ENCODE assay signal across 9 mouse cellular contexts in the genomic region with DNA sequence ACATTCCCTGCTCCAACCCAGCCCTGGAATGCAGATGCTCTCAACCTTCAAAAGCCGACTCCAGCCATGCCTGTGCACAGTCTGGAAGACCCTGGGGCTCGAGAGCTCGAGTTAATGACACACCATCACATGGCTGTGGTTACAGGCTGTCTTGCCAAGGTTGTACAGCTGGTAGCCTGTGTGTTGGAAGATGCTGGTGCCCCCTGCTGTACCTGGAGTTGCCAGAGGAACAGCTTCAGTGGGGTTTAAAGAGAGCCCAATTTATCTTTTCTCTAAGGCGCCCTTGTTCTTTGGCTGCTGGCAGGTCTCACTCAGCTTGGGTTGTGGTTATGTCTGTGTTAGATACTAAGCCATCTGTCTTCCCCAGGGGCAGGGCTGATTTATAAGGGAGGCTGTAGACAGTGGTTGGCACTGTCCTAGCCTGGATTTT.
DNase-seq lines count a peak whose midpoint lies in the region; ATAC-seq and TF ChIP-seq lines count a peak whose summit lies in the region.
"Had no signal": no experiment of that assay in that cellular context is flagged by ENCODE, and none has a peak within 500 bp of the region (broad histone marks: within the 10 kb centered on the region; RNA-seq: fewer than 3 reads in every experiment).

No protein-coding gene starts in this region.

- no peaks in the 10 kb centered on the region for H3K9me3 ChIP-seq in lung, postnatal 0 days (ENCODE audit: low read length)
- H3K9me3 ChIP-seq in forebrain, embryonic 15.5 days: no peaks in the 10 kb centered on the region
- no peaks in the 10 kb centered on the region for H3K9me3 ChIP-seq in intestine, postnatal 0 days (ENCODE audit: control insufficient read depth)
- H3K9me3 ChIP-seq: liver, embryonic 13.5 days had no signal

- H3K36me3 ChIP-seq in lung, postnatal 0 days (ENCODE audit: insufficient read depth, low read length): no peaks in the 10 kb centered on the region
- no peaks in the 10 kb centered on the region for H3K36me3 ChIP-seq in forebrain, embryonic 15.5 days
- H3K36me3 ChIP-seq in intestine, postnatal 0 days (ENCODE audit: control insufficient read depth, insufficient read depth): no peaks in the 10 kb centered on the region
- H3K36me3 ChIP-seq: liver, embryonic 13.5 days had no signal

- H3K27ac ChIP-seq in lung, postnatal 0 days (ENCODE audit: low read length): no peak overlapping the region
- H3K27ac ChIP-seq in forebrain, embryonic 15.5 days (replicated peaks): 0 out of 2 replicates have a peak overlapping the region, but pooled peaks have one; percentile 22
- H3K27ac ChIP-seq in intestine, postnatal 0 days (ENCODE audit: low read depth, low read length): no peak overlapping the region
- H3K27ac ChIP-seq: liver, embryonic 13.5 days had no signal

- TF ChIP-seq EP300 in lung, postnatal 0 days (IDR thresholded peaks at IDR 0.05): no peak

- H3K27me3 ChIP-seq in lung, postnatal 0 days (replicated peaks; ENCODE audit: insufficient read depth, low read length): no peaks in the 10 kb centered on the region
- H3K27me3 ChIP-seq in forebrain, embryonic 15.5 days: no peaks in the 10 kb centered on the region
- no peaks in the 10 kb centered on the region for H3K27me3 ChIP-seq in intestine, postnatal 0 days (replicated peaks; ENCODE audit: control insufficient read depth, insufficient read depth, low read length)
- H3K27me3 ChIP-seq: liver, embryonic 13.5 days had no signal

- H3K4me2 ChIP-seq in lung, postnatal 0 days (replicated peaks; ENCODE audit: low read depth, low read length): no peak overlapping the region
- no peak overlapping the region for H3K4me2 ChIP-seq in forebrain, embryonic 15.5 days (replicated peaks)
- no peak overlapping the region for H3K4me2 ChIP-seq in intestine, postnatal 0 days (replicated peaks; ENCODE audit: low read depth)
- H3K4me2 ChIP-seq: liver, embryonic 13.5 days had no signal

- H3K9ac ChIP-seq in lung, postnatal 0 days (replicated peaks; ENCODE audit: low read depth): no peak overlapping the region
- H3K9ac ChIP-seq in forebrain, embryonic 15.5 days (replicated peaks): no peak overlapping the region
- H3K9ac ChIP-seq in intestine, postnatal 0 days (ENCODE audit: low read depth, low read length): no peak overlapping the region
- H3K9ac ChIP-seq: liver, embryonic 13.5 days had no signal

- peak; percentile 17; the same call in 1 of the 2 replicates for ATAC-seq in lung, postnatal 0 days
- peak; percentile 88 for ATAC-seq in forebrain, embryonic 15.5 days (replicated peaks)
- ATAC-seq in intestine, postnatal 0 days: no peak

- H3K4me1 ChIP-seq in lung, postnatal 0 days (ENCODE audit: insufficient read depth, low read depth, low read length): no peaks in the 10 kb centered on the region
- H3K4me1 ChIP-seq in forebrain, embryonic 15.5 days: peaks cover 8% of the 10 kb centered on the region; the same call in 1 of the 2 replicates
- no peaks in the 10 kb centered on the region for H3K4me1 ChIP-seq in intestine, postnatal 0 days (replicated peaks; ENCODE audit: control insufficient read depth, insufficient read depth, low read length)
- H3K4me1 ChIP-seq: liver, embryonic 13.5 days had no signal

- no peak overlapping the region for H3K4me3 ChIP-seq in lung, postnatal 0 days (ENCODE audit: low read depth, low read length)
- H3K4me3 ChIP-seq in forebrain, embryonic 15.5 days: no peak overlapping the region
- H3K4me3 ChIP-seq in intestine, postnatal 0 days (ENCODE audit: low read depth, low read length): no peak overlapping the region
- H3K4me3 ChIP-seq: liver, embryonic 13.5 days had no signal

- no peak for TF ChIP-seq CTCF in lung, postnatal 0 days (IDR thresholded peaks at IDR 0.05)
- TF ChIP-seq CTCF in intestine, postnatal 0 days (IDR thresholded peaks at IDR 0.05; ENCODE audit: low read depth): no peak

- DNase-seq in lung, postnatal 0 days (ENCODE audit: low spot score): no peak
- DNase-seq in lung, postnatal 36 days: no peak
- peak; percentile 30 to 33 for DNase-seq in layer of hippocampus, adult 8-10 months (ENCODE audit: low spot score in 2 of 2)
- DNase-seq in retina, embryonic 14.5 days (ENCODE audit: low spot score): peak; percentile 17
- DNase-seq in lung, postnatal 10 days: no peak
- DNase-seq in heart, adult 9 months (ENCODE audit: low spot score in 2 of 2): no peak
- DNase-seq: liver, embryonic 13.5 days had no signal

- WGBS in lung, postnatal 0 days: 32% methylated on average over 4 of the region's 4 CpGs
- 53% methylated on average over 4 of the region's 4 CpGs for WGBS in forebrain, embryonic 15.5 days
- WGBS in intestine, postnatal 0 days: 28% methylated on average over 4 of the region's 4 CpGs

Comparison
In these comparisons a context has a peak if more than half of its experiments do, and no peak if none do; other contexts are left out.
1. DNase-seq: peak in layer of hippocampus, adult 8-10 months (2 of 2) and retina, embryonic 14.5 days (single experiment); none in lung, postnatal 0 days (single experiment), lung, postnatal 36 days (single experiment), lung, postnatal 10 days (single experiment) and heart, adult 9 months (0 of 2).